Mouse (Mus musculus) cerebellum, postnatal 10 days (tissue): Measurements from ENCODE around the gene Bhlha15.

Experiments
- DNase-seq, 2 experiments: peaks; one replicate each; pipeline ENCODE4 v3.0.0; 2021; ENCODE audit warnings: mixed read lengths in 2 of 2

Bhlha15 gene

DNA sequence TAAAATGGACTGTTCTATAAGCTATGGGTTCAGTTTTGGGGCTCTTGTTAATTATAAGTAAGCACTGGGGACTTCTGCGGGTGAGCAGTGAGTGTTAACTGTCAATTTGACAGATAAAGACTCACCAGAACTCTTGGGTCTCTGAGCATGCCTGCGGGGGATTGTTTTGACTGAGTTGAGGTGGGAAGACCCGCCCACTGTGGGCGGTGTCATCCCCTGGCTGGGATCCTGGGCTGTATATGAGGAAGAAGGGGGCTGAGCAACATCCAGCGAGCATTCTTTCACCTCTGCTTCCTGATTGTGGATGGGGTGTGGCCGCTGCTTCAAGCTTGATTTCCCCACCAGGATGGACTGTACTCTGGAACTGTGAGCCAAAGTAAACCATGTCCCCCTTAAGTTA lies 44.1 kb downstream of the Bhlha15 start:
- no peak for DNase-seq

DNA sequence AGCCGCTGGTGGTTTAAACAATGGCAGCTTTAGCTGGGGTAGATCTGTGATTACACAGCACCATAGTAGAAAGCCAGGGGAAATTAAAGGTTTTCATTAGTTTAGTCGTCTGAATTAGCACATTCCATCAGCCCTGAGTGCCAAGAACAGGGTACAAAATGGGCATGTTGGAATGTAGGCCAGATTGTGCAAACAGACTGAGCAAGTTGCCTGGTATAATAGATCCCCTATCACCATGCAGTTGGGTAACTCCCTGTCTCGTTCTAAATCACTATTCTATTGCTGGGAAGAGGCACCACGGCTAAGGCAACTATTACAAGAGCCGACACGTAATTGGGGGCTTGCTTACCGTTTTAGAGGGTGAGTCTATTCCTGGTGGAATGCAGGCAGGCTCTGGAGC lies 44.6 kb downstream of the Bhlha15 start:
- DNase-seq, result no peak

DNA sequence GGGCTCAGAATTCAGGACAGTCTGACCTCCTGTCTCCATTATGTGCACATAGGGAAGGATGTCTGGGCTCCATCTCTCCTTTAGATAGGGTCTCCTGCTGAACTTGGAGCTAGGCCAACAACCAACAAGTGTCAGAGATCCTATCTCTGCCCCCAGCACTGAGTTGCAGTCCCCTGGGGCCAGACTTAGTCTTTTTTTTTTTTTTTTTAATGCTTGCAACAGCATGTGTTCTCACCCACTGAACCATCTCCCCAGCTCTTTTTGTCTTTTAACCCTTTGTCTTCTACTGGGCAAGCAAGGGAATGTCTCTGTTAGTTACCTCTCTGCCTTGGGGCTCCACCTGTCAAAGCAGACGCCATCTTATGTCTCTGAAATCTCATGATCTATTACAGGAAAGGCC lies 48.9 kb downstream of the Bhlha15 start:
- no peak for DNase-seq
